Mouse (Mus musculus) B cell, adult (primary cell): ENCODE results near the gene Olfr1120. TPM values are rescaled to one million over a fixed set of nuclear protein-coding genes. Genes with fewer than 3 reads are reported as not detected.

ENCODE experiments used
- total RNA-seq: library from RNA; stranded (reverse); gene quantifications from 4 replicates; pipeline ENCODE4 v1.2.4, GENCODE M21; 2023; ENCODE audit not compliant: inconsistent age

Gene Olfr1120
- total RNA-seq: not detected in 4 replicates

GRCm38 (mm10) chr2:87354515-87354914 is at the start of gene Olfr1120:
TSS of gene Olfr1120 (plus strand) at chr2:87354815.

DNA sequence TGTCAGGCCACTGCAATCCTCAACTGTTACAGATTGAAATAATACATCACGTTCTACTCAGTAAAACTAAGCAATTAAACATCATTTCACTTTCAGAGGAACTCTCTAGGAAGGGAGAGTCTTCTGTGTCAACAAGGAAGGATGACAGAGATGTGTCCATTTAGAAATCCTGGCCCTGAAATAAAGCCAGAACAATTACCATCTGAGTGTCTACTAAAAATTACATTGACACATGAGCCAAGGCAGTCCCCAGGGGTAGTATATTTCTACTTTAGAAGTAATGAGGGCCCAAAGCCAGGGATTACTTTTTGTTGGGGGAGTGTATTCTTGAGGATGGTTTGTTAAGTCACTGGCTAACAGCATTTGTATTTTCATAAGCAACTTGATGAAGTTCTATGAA is 47.3 kb upstream of the Olfr1120 start, which contains the start of gene Olfr1118:
Gene Olfr1118 (plus strand): TSS at position 301 of the 400 bp plus-strand sequence.

DNA sequence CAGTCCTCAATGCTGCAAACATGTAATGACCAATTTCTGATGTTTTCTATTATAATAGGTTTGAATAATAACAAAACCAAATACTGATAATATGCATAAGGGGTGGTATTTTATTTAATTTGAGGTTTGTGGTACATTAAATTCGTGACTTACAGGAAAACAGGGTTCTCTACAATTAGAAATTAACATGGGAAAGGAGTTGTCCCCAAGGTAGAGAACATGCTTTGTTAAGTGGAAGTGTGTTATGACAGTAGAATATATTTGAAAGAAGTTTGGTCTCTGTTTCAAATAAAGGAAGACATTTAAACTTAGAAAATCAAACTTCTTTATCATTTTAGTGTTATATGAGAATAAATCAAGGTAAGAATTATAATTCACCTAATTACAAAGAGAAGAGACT is 15.0 kb downstream of the Olfr1120 start, which contains the start of gene Olfr1121:
Gene Olfr1121 (plus strand): TSS at position 301 of the 400 bp plus-strand sequence.

GRCm38 (mm10) chr2:87385549-87385948 is 30.9 kb downstream of the Olfr1120 start, which contains the start of gene Olfr1122:
TSS of gene Olfr1122 (plus strand) at chr2:87385849.

Other genes starting within 250 kb of the Olfr1120 start
- not detected in 4 replicates for gene Olfr259, start 240.2 kb upstream of the Olfr1120 start, total RNA-seq
- not detected in 4 replicates for gene Olfr1110, start 214.5 kb upstream of the Olfr1120 start, total RNA-seq
- gene Olfr1111, start 202.2 kb upstream of the Olfr1120 start, total RNA-seq: not detected in 4 replicates
- gene Olfr1112, start 167.0 kb upstream of the Olfr1120 start, total RNA-seq: not detected in 4 replicates
- gene Olfr1113, start 145.8 kb upstream of the Olfr1120 start, total RNA-seq: not detected in 4 replicates
- not detected in 4 replicates for gene Olfr1115, start 106.8 kb upstream of the Olfr1120 start, total RNA-seq
- not detected in 4 replicates for gene Olfr1116, start 87.3 kb upstream of the Olfr1120 start, total RNA-seq
- gene Olfr1118, start 47.2 kb upstream of the Olfr1120 start, total RNA-seq: not detected in 4 replicates
- not detected in 4 replicates for gene Olfr1121, start 15.1 kb downstream of the Olfr1120 start, total RNA-seq
- 0.10 TPM in 1 of 4 replicates, not detected in the others for gene Olfr1122, start 31.0 kb downstream of the Olfr1120 start, total RNA-seq
- not detected in 4 replicates for gene Olfr1123, start 61.8 kb downstream of the Olfr1120 start, total RNA-seq
- not detected in 4 replicates for gene Olfr1124, start 75.5 kb downstream of the Olfr1120 start, total RNA-seq
- not detected in 4 replicates for gene Olfr1126, start 99.1 kb downstream of the Olfr1120 start, total RNA-seq
- not detected in 4 replicates for gene Pramel7, start 142.3 kb downstream of the Olfr1120 start, total RNA-seq
- not detected in 4 replicates for gene Pramel6, start 151.8 kb downstream of the Olfr1120 start, total RNA-seq
- gene Olfr153, start 177.0 kb downstream of the Olfr1120 start, total RNA-seq: not detected in 4 replicates
- gene Olfr1128, start 190.7 kb downstream of the Olfr1120 start, total RNA-seq: not detected in 4 replicates
- gene Olfr1129, start 219.1 kb downstream of the Olfr1120 start, total RNA-seq: not detected in 4 replicates